Mouse (Mus musculus) heart, postnatal 0 days (tissue): ENCODE data around the gene Rplp0. TPM values are rescaled to one million over a fixed set of nuclear protein-coding genes. Genes with fewer than 3 reads are reported as not detected.

Experiments used
- ATAC-seq: fragments of 200-750 bp; cut with Nextera tagmentation; 2 replicates; pipeline ENCODE4 v1.8.0; 2017; ENCODE audit warnings: low read depth, moderate number of reproducible peaks, moderate library complexity; ENCODE audit not compliant: insufficient read depth
- DNase-seq: peaks from one replicate; pipeline ENCODE4 v3.0.0-alpha.2; 2016; ENCODE audit warnings: low spot score
- H3K27ac ChIP-seq: fragments of 300-500 bp; sonication (generic); 2 replicates; pipeline ENCODE4 v1.5.1; 2014; ENCODE audit warnings: low read depth, mild to moderate bottlenecking
- H3K27me3 ChIP-seq: fragments of 300-500 bp; sonication (generic); 2 replicates; pipeline ENCODE4 v1.6.1; 2014; ENCODE audit warnings: low read length, mixed read lengths; ENCODE audit not compliant: control insufficient read depth, insufficient read depth
- H3K36me3 ChIP-seq: fragments of 300-500 bp; sonication (generic); replicated peaks from 2 replicates; pipeline ENCODE4 v1.6.1; 2014; ENCODE audit warnings: low read length, mixed read lengths; ENCODE audit not compliant: control insufficient read depth, insufficient read depth
- H3K4me1 ChIP-seq: fragments of 300-500 bp; sonication (generic); 2 replicates; pipeline ENCODE4 v1.6.1; 2014; ENCODE audit warnings: antibody characterized with exemption; ENCODE audit not compliant: control insufficient read depth, insufficient read depth
- H3K4me2 ChIP-seq: fragments of 300-500 bp; sonication (generic); 2 replicates; pipeline ENCODE4 v1.6.1; 2014; ENCODE audit warnings: low read depth, mild to moderate bottlenecking, low read length, moderate library complexity
- H3K4me3 ChIP-seq: fragments of 300-500 bp; sonication (generic); 2 replicates; pipeline ENCODE4 v1.5.1; 2014; ENCODE audit warnings: low read depth, low read length
- H3K9ac ChIP-seq: fragments of 300-500 bp; sonication (generic); replicated peaks from 2 replicates; pipeline ENCODE4 v1.6.1; 2014; ENCODE audit warnings: low read depth, low read length, mixed read lengths
- H3K9me3 ChIP-seq: fragments of 300-500 bp; sonication (generic); replicated peaks from 2 replicates; pipeline ENCODE4 v1.6.1; 2016; ENCODE audit warnings: low read length; ENCODE audit not compliant: control insufficient read depth
- CTCF ChIP-seq: IDR thresholded peaks from 2 replicates; pipeline ENCODE4 v1.5.1; 2016; ENCODE audit warnings: antibody characterized with exemption, control low read depth, low read depth
- EP300 ChIP-seq: IDR thresholded peaks from 2 replicates; pipeline ENCODE4 v1.6.1; 2016; ENCODE audit warnings: antibody characterized with exemption, low read depth
- WGBS: fragments of 180-500 bp; shearing (Covaris S2); extraction: QIAGEN DNeasy Blood & Tissue Kit; methylation state at CpG from one replicate; pipeline ENCODE4 v1.1.7; 2014; 5-methylcytosine and 5-hydroxymethylcytosine counted together
- polyA plus RNA-seq: library from polyadenylated mRNA; unstranded; fragments of >200 nt; fragmentation: Nextera tagmentation; extraction: Ambion mirVana; gene quantifications from 2 replicates; pipeline ENCODE4 v1.2.1, GENCODE M21; 2015
- total RNA-seq: library from RNA; depleted of rRNA; stranded (reverse); fragments of >200 nt; gene quantifications from 2 replicates; pipeline ENCODE4 v1.2.3, GENCODE M21; 2014; ENCODE audit warnings: low replicate concordance

Rplp0 gene
- total and polyA plus RNA-seq, 2 experiments from 2014 or later = 877 to 2,522 TPM

DNA sequence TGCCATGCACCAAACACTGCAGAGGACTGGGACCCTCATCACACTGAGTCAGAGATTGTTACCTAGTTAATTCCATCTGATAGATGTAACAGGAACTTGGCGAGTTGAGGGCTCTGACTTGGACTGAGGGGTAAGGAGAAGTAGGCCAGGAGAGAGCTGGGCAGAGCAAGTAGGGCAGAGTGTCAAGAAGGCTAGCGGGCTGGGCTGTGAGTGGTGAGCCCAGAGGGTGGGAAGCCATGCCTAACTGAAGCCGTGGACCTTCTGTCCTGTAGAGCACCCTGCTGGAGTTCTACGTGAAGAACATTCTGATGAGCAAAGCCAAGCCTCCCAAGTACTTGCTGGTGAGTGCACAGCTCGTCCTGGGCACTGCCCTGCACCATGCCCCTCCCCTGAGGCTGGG is 20.1 kb downstream of the Rplp0 start:
- WGBS = 75% methylated on average over 5 of the region's 5 CpGs
- Histone ChIP-seq H3K9ac (no peak overlapping the region), H3K4me2 (no peak overlapping the region), H3K4me3 (no peak overlapping the region), H3K9me3 (peaks cover 9% of the 10 kb centered on the region), H3K4me1 (0 out of 2 replicates have a peak, but pooled peaks cover 6% of the 10 kb centered on the region), H3K36me3 (peaks cover 88% of the 10 kb centered on the region), H3K27me3 (no peaks in the 10 kb centered on the region), H3K27ac (no peak overlapping the region)
- DNase-seq (no peak), ATAC-seq (no peak)
- TF ChIP-seq EP300 = no peak

DNA sequence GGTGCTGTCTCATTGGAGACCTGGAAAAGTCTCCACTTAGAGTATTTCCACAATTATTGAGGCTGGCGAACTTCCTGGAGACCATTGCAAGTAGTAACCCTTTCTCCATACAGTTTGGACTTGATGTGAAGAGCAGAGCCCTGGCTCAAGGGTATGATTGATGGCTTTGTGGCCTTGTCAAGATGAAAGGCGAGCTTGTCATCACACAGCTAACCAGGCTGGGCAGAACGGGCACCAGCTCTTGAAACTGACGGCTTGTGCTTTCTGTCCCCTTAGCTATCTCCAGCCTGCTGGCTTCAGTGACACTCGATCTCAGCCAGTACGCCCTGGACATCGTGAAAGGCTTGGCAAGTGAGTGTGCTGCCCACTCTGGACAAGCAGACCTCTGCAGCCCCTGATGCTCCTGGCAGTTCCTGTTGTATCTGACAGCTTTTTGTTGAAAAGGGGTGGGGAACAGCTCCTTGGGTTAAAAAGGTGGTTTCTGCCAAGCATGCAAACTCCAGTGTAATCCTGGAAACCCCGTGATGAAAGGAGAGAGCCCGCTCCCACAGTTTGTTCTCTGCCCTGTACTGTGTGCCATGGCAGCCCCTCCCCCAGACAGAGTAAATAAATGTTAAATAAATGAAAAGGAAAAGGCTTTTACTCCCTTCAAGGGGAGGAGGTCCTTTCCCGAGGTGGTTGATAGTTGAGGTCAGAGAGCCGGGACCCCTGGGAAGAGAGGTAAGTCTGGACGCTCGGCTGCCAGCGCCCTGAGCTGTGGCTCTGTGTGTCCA is 21.1 kb downstream of the Rplp0 start:
- H3K4me1 ChIP-seq = 0 out of 2 replicates have a peak, but pooled peaks cover under 1% of the 10 kb centered on the region
- H3K9ac ChIP-seq = no peak overlapping the region
- H3K36me3 ChIP-seq = peaks cover 99% of the 10 kb centered on the region
- no peak overlapping the region for H3K27ac ChIP-seq
- H3K4me2 ChIP-seq = no peak overlapping the region
- ATAC-seq (no peak), DNase-seq (no peak)
- TF ChIP-seq EP300 (no peak), CTCF (no peak)
- 76% methylated on average over 14 of the region's 14 CpGs for WGBS
- H3K4me3 ChIP-seq = no peak overlapping the region
- H3K9me3 ChIP-seq = peaks cover 9% of the 10 kb centered on the region
- H3K27me3 ChIP-seq = no peaks in the 10 kb centered on the region

GRCm38 (mm10) chr5:115581662-115582061 is 22.4 kb downstream of the Rplp0 start:
- Histone ChIP-seq H3K4me1 (no peaks in the 10 kb centered on the region), H3K27ac (no peak overlapping the region), H3K27me3 (no peaks in the 10 kb centered on the region), H3K36me3 (peaks cover 100% of the 10 kb centered on the region), H3K9me3 (peaks cover 9% of the 10 kb centered on the region), H3K4me2 (no peak overlapping the region), H3K4me3 (no peak overlapping the region), H3K9ac (no peak overlapping the region)
- DNase-seq (no peak), ATAC-seq (no peak)
- no peak for TF ChIP-seq EP300
- TF ChIP-seq CTCF = no peak
- WGBS = 90% methylated on average over 9 of the region's 9 CpGs

GRCm38 (mm10) chr5:115585616-115586015 is 26.3 kb downstream of the Rplp0 start:
- TF ChIP-seq EP300 = no peak
- no peak for TF ChIP-seq CTCF
- H3K36me3 ChIP-seq = peaks cover 98% of the 10 kb centered on the region

GRCm38 (mm10) chr5:115586166-115586565 is 26.9 kb downstream of the Rplp0 start:
- H3K36me3 ChIP-seq = peaks cover 98% of the 10 kb centered on the region
- TF ChIP-seq CTCF (no peak), EP300 (no peak)
- WGBS = 93% methylated on average over 15 of the region's 15 CpGs
- H3K27me3 ChIP-seq = no peaks in the 10 kb centered on the region
- no peak overlapping the region for H3K9ac ChIP-seq
- peaks cover 9% of the 10 kb centered on the region for H3K9me3 ChIP-seq
- H3K27ac ChIP-seq = no peak overlapping the region
- no peak overlapping the region for H3K4me2 ChIP-seq
- H3K4me3 ChIP-seq = no peak overlapping the region
- no peaks in the 10 kb centered on the region for H3K4me1 ChIP-seq
- no peak for ATAC-seq
- DNase-seq = no peak

More at GRCm38 (mm10) chr5:115585616-115586015, 26.3 kb downstream of the Rplp0 start:
- no peaks in the 10 kb centered on the region for H3K4me1 ChIP-seq
- no peaks in the 10 kb centered on the region for H3K27me3 ChIP-seq
- H3K4me2 ChIP-seq = no peak overlapping the region
- no peak overlapping the region for H3K27ac ChIP-seq
- ATAC-seq (no peak), DNase-seq (no peak)
- peaks cover 9% of the 10 kb centered on the region for H3K9me3 ChIP-seq
- no peak overlapping the region for H3K9ac ChIP-seq
- no peak overlapping the region for H3K4me3 ChIP-seq
- WGBS = 88% methylated on average over 12 of the region's 12 CpGs

GRCm38 (mm10) chr5:115586780-115587179 is 27.5 kb downstream of the Rplp0 start:
- ATAC-seq = no peak
- Histone ChIP-seq H3K9me3 (peaks cover 9% of the 10 kb centered on the region), H3K27ac (no peak overlapping the region), H3K9ac (no peak overlapping the region), H3K27me3 (no peaks in the 10 kb centered on the region), H3K36me3 (peaks cover 96% of the 10 kb centered on the region), H3K4me2 (no peak overlapping the region), H3K4me3 (no peak overlapping the region), H3K4me1 (no peaks in the 10 kb centered on the region)
- 86% methylated on average over 2 of the region's 2 CpGs for WGBS
- TF ChIP-seq EP300 = no peak
- TF ChIP-seq CTCF = no peak
- no peak for DNase-seq
